Mouse (Mus musculus) kidney, postnatal 36 days (tissue): ENCODE results near the gene Kctd15.
A peak's percentile ranks its signal among the peaks of the same experiment; 100 is the strongest.

ENCODE experiments used
- DNase-seq, 2 experiments: peaks; one replicate each; pipeline ENCODE4 v3.0.0; 2021 to 2022; ENCODE audit warnings: mixed read lengths in 2 of 2

The Kctd15 gene

DNA sequence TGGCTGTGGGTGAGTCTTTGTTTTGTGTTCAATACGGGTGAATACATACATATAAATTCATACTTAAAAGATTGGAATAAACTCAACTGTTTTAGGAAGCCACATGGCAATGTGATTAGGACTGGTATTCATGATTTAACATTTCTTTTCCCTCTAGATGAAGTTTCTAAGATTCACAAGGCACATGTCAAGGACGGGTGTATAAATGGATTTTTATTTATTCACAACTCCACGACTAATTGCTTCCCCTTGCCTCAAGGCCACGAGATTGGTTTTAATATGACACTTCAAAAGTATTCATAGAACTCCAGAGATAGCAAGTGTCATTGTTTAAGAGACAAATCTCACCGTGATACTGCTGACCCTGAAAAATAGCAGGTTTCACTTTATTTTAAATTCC lies at the start of gene Kctd15:
Kctd15 (minus strand) TSS at position 101 of the 400 bp plus-strand sequence.
- DNase-seq = no peak

DNA sequence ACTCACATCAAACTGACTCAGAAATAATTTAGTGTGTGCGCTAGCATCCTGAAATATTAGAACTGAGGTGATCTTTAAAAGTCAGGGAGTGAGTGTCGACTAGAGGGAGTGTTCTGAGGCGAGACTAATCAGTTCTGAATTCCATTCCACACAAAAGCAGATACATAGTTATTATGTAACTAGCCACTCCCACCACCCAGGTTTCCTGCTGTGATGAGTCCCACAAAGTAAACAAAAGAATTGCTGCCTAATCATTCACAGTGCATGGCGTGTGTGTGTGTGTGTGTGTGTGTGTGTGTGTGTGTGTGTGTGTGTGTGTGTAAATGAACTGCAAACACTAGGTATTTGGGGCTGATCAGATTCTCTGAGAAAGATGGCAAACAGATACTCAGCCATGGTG lies 47.9 kb upstream of the Kctd15 start:
- DNase-seq = peak; percentile 11 to 17

- no peak for DNase-seq
Measured at GRCm38 (mm10) chr7:34703437-34703836, 46.9 kb upstream of the Kctd15 start.

GRCm38 (mm10) chr7:34702718-34703351 lies 46.3 kb upstream of the Kctd15 start:
- DNase-seq = peak; percentile 35 to 69

DNA sequence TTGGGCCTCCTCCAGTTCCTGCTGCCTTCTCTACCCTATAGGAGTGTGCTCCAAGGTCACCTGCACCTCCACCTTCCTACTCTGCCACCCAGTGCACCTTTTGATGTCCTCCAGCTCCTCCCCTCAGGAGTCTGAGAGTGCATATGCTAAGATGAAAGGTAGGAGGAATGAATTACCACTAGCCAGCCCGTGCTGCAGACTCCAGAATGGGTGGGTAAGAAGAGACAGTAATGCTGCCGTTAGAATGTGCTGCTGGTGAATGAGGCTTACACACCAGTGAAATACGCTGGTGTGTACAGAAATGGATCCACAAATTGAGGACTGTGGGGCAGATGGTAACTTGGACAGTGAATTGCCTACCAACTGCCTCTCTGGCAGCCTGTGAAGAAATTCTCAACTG lies 43.4 kb upstream of the Kctd15 start:
- DNase-seq = no peak

DNA sequence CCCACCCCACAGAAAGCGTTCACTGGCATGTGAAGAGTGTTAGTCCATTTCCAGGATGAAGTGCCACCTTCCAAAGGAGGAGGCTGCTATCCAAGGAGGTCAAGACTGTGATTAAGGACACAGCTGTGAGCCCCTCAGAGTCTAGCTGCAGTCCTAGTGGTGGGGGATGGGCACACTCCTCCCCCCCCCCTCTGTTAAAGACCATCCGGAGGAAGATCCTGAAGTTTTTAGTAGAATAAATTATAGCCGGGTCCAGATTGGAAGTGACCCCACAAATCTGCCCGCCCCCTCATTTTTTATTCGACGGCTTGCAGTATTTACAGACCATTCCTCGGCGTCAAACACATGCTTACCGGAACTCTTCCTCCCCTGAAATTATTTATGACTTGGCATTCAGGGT lies 41.7 kb upstream of the Kctd15 start:
- no peak for DNase-seq

GRCm38 (mm10) chr7:34696086-34696485 lies 39.6 kb upstream of the Kctd15 start:
- DNase-seq = no peak

DNA sequence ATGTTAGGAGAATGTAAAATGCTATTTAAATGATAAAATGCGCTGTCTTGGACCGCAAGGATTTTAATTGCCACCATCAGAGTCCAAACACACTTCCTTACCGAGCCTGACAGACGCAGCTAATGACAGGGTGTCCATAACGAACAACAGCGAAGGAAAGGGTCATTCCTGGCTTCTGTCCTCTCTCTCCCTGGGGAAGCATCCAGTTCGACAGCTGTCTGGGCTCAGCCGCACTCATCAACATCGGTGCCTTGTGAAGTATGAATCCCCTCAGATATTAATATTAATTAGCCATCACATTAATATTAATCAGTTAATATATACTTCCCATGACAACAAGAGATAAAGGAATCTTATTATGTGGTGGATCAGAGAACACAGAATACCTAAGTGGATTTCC lies 38.4 kb upstream of the Kctd15 start:
- no peak for DNase-seq

DNA sequence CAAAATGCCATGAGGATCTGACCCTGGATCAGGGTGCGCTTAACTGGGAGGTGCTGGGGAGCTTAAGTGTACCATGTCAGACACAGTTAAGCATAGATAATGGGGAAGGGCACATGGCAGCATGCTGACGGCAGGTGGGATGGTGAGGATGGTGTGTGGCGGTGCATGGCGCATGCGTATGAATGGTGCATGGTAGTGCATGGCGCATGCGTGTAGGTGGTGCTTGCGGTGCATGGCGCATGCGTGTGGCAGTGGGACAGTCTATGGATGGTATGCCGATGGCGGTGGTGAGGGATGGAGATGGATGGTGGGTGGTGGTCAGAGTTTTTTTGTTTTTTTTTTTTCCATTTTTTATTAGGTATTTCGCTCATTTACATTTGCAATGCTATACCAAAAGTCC lies 37.4 kb upstream of the Kctd15 start:
- no peak for DNase-seq

DNA sequence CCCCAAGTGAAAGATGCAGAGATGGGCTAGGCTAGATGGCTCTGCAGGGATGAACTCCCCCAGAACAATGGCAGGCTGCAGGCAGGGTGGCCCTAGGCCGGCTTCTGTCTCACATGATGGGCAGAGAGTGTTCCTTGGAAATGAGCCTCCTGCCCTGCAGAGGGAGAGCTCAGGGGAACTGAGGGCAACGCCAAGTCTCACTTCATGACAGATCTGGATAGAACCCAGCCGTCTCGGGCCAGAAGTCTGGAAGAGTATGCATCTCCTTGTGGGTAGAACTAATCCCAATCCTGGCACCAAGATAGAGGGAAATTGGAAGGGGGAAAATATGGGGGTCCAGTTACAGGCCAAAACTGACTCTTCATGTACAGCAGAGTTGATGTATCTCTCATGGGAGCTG lies 36.5 kb upstream of the Kctd15 start:
- DNase-seq = no peak

DNA sequence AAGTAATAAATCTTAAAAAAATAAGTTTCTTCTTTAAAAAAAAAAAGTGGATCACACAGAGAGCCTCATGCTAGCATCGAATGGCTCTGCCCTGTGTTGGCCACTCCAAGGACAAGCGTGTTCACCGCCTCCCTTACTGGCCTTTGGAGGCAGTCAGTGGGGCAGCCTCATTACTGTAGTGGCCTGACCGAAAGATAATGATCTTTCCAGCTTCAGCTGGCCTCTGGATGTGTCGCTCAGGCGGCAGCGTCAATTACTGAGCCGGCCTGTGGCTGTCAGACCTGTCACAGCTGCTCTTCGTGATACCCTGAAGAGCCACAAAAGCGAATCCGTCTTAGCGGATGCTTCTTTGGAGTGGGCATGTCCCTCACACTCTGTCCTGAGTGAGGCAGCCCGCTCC lies 33.6 kb upstream of the Kctd15 start:
- DNase-seq = no peak

GRCm38 (mm10) chr7:34689028-34689427 lies 32.5 kb upstream of the Kctd15 start:
- no peak for DNase-seq

GRCm38 (mm10) chr7:34685801-34686200 lies 29.3 kb upstream of the Kctd15 start:
- DNase-seq = no peak

DNA sequence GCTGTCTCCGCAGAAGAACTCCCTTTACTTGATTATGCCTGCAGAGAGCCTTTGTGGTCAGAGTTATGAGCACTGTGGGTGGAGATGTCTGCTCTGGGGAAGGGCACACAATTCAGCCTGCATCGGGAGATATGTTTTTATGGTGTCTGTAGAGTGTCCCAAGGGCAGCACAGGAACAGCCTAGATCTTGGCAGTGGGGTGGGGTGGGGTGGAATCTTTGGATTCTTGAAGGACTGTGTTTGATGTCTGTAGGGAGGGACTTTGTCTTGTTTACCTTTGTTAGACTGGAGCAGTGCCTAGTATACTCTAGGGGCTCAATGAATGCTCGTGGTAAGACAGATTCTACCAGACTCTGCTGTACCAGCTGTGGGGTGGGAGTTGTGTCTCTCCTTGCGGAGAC lies 28.6 kb upstream of the Kctd15 start:
- DNase-seq = no peak

DNA sequence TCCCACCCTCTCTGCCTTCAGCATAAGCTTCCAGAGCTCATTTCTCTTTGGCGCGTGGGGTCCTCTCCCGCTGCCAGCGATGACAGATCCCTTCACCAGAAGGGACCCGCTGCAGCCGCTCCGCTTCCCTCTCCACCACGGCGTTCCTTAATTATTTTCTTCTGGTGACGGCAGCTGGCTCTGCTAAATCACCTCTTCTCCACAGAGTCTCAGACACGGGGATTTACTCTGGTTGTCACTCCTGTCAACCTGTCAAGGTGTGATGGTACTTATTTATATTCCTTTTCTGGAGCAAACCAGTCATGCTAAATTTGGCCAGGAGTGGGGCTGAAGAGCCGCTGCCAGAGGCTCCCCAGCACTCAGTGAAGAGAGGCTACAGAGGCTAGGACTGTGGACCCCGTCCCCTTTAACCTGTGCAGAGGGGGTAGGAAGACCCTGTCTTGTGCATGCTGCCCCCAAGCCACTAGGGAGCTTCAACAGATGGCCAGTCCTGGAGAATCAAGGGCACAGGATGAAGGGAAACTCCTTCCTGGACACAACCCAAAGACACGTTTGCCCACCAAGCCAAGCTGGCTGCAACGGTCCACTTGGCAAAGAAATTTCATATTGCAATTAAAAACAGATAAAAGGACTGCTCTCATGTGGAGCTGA lies 24.4 kb upstream of the Kctd15 start:
- no peak for DNase-seq

DNA sequence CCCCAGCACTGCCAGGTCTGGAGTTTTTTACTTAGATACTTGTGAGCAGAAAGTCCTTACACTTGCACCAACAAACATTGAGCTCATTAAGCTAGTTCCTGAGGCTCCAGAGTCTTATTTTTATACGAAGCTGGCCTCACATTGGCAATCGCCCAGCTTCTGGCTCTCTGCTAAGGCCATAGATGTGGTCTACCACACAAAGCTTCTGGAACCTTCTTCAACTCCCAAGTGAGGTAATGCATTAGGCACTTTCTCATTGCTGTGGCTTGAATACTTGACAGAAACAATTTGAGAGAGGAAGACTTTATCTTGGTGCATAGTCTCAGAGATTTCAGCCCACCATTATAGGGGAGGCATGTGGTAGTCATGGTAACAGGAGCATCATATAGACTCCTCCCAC lies 23.4 kb upstream of the Kctd15 start:
- no peak for DNase-seq

DNA sequence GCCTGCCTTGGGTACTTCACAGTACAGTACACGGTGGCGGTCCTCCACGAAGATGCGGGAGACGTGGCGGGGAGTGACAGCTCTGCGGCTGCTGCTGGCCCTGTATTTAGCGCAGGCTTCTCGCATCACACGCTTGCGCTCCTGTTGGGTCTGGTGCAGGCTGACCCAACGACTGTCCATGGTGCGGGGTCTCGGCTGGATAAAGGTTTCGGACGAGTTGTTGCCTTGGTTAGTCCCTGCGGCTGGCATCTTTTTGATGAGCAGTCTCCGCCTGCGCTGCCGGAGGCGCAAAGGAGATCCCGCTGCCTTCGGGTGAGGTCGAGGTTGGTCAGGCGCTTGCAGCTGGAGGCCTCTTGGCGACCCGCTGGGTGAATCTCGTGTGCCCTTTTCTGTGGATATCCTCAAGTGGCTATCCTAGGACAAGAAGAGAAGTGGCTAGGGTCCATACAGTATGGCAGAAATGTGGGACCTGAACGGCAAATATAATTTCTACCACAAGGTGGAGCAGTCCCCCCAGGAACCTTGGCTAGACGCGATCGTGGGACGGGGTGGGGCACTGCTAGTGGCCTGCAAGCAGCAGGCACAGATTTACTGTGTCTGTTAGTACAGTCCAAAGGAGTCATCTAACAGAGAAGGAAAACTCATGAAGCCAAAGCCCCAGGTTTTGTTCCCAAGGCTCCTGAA lies 19.4 kb upstream of the Kctd15 start:
- peak; percentile 72 to 87 for DNase-seq

DNA sequence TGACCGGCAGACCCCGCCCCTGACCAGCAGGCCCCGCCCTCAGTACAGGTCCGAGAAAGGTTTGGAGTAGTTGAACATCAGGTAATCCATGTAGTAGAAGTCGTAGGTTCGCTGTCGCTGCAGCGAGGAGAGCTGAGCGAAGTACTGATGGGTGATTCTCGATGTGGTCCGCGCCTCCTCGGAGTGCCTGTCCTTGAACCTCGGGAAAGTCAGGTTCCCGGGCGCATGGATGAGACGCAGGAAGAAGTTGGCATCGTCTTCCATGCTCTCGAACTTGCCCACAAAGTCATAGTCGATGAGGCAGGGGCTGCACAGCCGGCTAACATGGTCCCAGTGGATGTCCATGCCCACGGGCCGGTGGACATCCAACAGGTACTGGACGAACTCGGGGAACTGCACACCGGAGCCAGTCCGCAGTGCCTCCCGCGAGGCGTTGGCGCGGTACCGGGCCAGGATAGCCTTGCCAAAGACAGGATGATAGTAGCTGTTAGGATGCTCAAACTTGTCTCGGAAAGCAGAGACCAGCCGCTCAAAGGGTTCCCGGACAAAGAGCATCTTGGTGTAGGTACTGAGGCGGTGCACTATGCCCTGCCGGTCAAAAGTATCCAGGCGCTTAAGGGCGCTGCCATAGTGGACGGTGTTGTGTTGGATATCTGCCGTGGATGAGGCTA lies 18.7 kb upstream of the Kctd15 start:
- DNase-seq = peak in 1 of 2 experiments; percentile 20

GRCm38 (mm10) chr7:34672916-34673315 lies 16.4 kb upstream of the Kctd15 start:
- DNase-seq = no peak

DNA sequence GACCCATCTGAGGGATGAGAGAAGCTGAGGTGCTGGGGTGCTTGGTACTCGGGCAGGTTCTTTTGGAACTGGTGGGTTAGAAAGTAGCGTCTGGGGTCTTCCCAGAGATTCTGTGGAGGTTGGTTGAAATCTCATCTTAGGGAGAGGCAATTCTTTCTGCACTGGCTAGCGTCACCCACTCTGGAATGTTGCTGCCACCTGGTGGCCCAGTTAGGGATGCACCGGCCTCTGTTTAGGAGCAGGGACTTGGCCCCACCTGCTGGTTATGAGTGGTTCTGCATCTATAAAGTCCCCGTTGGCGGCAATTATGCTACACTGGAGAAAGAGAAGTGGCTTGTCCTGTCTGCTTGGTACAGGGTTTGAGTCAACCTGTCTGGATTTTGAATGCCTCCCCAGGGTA lies 15.4 kb upstream of the Kctd15 start:
- DNase-seq = peak; percentile 84 to 95

- DNase-seq = no peak
Measured at GRCm38 (mm10) chr7:34670778-34671177, 14.2 kb upstream of the Kctd15 start.

DNA sequence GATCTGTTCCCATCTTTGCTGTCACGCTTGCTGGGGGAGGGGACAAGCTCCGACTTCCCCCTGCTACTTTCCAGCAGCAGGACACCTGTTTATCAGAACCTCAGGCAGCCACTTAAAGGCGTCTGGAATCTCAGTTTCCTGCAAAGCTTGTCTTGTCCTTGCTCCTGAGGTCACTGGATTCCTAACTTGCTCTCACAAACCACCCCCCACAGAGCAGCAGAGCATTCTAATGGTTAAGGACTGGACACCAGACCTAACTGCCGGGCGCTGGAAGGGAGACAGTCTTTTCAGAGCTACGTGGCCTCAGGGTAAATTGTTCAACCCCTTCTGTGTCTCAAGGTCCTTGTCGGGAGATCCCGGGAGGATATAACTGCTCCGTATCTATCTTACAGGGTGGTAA lies 12.8 kb upstream of the Kctd15 start:
- peak; percentile 42 to 45 for DNase-seq

DNA sequence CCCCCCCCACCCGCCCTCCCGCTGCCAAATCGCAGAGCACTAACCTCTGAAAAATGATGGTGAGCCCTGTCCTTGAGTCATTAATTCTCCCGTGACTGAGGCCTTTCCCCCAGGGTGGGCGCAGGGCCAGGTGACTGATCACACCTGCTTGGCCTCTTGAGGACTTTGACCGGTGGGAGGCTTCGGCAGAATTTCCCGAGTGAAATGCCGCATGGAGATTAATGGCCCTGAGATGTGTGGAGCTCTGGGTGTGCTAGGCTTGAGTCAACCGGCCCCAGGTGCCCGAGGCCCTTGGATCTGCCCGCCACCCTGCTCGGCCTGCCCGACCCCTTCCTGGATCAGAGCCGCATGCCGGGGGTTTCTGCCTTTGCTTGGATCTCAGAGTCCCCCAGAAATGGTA lies 11.3 kb upstream of the Kctd15 start:
- peak; percentile 64 to 77 for DNase-seq

DNA sequence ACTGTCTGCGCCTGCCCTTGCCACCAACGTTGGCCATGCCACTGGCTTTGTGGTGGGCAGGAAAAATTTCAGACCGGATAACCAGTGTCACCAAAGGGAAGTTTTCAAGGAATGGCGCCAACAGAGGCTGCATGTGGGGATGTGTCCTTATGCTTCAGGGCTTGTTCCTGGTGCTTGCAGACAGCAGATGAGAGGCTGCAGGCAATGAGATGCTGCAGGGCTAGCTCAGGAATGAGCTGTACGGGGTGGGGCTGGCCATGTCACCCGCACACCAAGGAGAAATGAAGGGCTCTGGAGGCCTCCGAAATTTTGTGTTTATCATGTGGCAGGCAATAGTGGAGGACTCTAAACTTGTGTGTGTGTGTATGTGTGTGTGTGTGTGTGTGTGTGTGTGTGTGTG lies 6.6 kb upstream of the Kctd15 start:
- DNase-seq = no peak
